Mouse (Mus musculus) liver, embryonic 18 days (tissue): ENCODE measurements around the gene Zbtb12. TPM values are rescaled to one million over a fixed set of nuclear protein-coding genes. Genes with fewer than 3 reads are reported as not detected.

Experiments
- polyA plus RNA-seq: library from polyadenylated mRNA; depleted of rRNA; stranded (reverse); fragments of >200 nt; gene quantifications from 2 replicates; pipeline ENCODE4 v1.2.3, GENCODE M21; 2012; rRNA removed

Gene Zbtb12
- polyA plus RNA-seq, result 4.8 and 6.3 TPM in 2 replicates

DNA sequence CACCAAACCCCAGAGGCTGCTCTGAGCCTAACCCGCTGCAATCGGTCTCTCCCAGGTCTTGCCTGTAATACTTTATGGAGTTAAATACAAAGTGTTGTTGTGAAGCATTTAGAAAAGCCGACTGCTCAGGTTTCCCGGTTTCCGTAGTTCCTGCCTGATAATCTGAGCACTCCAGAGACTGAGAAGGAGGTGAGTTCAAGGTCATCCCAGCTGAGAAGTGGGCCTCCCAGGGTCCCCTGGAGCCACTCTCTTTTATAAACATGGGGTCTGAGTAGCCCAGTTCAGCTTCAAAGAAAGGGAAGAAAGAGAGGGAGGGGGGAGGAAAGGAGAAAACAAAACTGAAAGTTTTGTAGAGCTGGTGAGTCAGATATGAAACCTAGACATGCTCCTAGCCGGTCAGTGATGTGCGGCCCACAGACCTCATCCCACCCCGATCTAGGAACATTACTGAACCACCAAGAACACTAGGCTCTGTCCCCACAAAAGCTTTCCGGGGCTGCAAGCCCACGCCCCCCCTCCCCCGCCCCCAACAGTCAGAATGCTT, at the start of gene Zbtb12:
Gene Zbtb12, plus strand, starts transcription at position 148 of the 544 bp plus-strand sequence.

DNA sequence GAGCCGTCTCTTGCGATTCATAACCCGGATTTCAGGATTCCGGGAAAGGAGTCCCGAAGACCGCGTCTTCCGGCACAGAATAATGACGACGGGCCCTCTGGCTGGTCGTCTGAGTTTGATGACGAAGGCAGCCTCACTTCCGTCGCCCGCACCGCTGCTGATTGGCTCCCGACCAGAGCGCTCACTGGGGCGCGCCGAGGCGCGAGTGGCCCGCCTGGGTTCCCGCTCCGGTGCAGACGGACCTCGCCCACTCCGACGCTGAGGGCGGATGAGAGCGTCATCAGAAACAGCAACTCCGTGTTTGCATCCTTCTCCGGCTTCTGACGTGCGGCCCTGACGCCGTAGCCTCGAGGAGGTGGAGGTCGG, 42.4 kb upstream of the Zbtb12 start, which contains the start of the genes Stk19 and Dxo:
Gene Stk19, minus strand, starts transcription at position 90 of the 366 bp plus-strand sequence.
Gene Dxo, plus strand, starts transcription at position 164 of the 366 bp plus-strand sequence.

DNA sequence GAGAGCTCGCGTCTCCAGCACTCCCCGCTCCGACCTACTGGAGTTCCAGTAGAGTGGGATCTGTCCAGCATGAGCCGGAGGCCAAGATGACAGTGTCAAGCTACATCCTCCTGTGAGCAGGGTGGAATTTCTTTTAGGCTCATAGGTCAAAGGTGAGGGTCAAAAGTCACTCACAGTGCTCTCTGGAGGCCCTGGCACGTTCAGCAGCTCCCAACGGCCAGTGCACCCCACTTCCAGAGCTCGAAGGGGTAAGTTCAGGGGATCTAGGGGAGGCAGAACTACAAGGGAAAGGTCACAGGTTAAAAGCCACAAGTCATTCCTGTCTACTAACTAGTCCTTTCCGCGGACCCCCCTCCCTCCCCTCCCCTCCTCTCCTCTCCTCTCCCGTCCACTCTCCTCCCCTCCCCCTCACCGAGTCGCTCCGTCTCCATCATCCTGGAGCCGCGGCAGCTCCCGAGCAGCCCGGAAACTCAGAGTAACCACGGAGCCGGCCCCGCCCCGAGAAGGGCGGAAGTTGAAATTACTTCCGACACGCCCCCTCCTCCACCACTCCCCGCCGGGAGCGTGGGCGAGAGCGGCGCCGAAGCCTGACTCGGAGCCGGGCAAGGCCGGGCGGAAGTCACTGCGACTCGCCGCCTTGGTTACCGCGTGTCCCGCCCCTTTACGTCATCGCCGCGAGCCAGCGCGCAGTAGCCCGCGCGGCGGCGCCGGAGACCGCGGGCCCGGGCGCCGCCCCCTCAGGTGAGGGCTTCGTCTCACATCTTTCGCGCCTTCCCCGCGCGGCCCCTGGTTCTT, 29.4 kb upstream of the Zbtb12 start, which contains the start of the genes Skiv2l and Nelfe:
Gene Skiv2l, minus strand, starts transcription at position 489 of the 795 bp plus-strand sequence.
Gene Nelfe, plus strand, starts transcription at position 670 of the 795 bp plus-strand sequence.

DNA sequence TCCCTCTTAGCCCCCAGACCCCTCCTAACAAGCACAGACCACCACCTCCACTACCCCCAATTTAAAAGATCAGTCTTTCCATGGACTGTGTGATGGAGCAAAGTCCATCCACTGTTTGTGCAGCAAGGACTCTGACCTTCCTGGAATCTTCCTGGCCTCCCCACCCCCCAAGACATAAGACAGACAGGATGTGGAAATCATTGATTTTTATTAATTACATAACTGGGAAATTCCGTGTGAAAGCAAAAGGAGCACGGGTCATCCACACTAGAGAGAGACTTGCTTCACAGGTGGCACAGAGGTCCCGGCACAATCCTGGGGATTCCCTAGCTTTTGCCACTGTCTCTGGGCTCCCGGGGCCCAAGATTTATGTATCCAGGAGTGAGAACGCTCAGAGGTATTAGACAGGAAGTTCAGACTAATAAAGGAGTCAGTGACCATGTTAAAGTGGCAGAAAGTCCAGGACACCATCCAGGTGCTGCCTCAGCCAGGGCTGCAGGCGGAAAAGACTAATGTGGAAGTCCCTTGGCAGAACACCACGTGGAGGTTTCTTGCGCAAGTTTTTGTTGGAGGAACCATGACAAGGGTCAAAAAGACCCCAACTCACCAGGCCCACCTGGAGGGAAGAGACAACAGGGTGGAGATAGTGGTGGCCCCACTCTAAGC, 16.7 kb upstream of the Zbtb12 start, which contains the start of gene Cfb:
Gene Cfb, minus strand, starts transcription at position 103 of the 666 bp plus-strand sequence.

DNA sequence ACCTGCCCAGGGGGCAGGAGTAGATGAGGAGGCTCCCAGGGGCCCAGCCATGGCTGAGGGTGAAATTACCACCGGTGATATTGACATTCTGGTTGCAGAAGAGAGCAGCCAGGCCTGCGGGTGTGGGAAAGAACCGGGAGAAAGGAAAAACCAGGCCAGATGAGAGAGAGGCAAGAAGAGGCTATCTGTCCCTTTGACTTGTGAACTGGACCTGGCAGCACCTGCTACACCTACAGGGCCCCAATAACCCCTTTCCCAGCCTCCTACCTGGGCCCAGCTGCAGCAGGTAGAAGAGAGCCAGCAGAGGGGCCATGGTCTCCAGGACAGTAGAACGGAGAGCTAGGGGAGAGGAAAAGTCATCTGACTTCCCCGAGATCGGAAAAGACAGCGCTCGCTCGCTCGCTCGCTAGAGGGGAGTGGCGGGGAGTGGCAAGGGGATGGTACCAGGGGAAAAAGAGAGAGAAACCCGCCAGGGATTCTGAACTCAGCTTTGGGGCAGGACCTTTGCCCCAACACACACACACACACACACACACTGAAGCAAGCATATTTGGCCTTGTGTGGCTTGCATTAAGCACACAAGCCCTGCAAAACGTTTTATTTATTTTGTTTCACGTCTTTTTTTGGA, 2.5 kb downstream of the Zbtb12 start, which contains the start of gene Gm20547:
Gene Gm20547, minus strand, starts transcription at position 360 of the 628 bp plus-strand sequence.

DNA sequence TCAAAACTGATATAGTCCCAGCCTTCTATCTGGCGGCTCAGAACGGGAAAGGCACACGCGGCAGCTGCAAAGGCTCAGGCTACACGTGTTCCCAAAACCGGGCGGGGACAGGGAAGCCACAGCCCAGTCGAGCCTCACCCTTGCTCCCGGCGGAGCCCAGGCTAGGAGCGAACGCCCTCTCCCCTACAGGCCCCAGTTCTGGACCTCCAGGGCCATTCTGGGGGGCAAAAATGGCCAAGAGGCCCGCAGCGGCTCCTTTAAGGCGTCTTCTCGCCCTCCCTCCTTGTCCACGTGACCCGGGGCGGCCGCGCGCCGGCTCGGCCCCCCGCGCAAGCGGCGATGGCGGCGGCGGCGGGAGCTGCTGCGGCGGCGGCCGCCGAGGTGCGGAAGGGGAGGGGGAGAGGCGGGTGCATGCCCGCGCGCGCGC, 18.9 kb downstream of the Zbtb12 start, which contains the start of the genes C2 and Ehmt2:
Gene C2, minus strand, starts transcription at position 106 of the 427 bp plus-strand sequence.
Gene Ehmt2, plus strand, starts transcription at position 310 of the 427 bp plus-strand sequence.

DNA sequence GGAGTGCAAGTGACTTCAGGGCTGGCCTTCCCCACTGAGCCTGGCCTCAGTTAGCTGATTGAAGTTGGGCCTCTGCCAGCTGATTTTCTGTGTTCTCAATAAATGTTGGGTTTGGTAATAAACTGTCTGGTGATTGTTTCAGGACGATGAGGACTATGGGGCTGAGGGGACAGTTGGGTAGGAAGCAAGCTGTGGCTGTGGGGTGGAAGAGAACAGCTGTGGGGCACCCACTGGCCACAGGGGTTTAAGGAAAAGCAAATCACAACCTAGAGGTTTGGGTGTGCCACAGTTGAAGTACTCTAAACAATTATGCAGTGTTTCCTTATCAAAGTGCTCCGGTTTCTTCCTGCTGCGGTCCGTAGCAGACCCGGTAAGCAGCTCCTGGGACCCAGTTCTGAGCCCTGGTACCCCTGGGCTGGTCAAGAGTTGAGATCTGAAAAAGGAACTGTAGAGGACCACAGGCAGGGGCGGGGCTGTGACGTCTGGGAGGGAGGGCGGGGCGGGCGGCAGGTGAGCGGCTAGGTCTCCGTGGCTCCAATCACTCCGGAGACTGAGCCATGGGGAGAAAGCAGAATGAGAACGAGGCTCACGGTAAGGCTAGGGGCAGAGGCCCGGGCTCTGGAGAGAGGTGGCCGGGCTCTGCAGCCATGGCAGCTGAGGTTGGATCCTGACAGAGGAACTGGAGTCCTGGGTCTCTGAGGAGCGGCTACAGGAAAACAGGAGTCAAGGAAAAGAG, 34.8 kb downstream of the Zbtb12 start, which contains the start of gene Slc44a4:
Gene Slc44a4, plus strand, starts transcription at position 537 of the 736 bp plus-strand sequence.

DNA sequence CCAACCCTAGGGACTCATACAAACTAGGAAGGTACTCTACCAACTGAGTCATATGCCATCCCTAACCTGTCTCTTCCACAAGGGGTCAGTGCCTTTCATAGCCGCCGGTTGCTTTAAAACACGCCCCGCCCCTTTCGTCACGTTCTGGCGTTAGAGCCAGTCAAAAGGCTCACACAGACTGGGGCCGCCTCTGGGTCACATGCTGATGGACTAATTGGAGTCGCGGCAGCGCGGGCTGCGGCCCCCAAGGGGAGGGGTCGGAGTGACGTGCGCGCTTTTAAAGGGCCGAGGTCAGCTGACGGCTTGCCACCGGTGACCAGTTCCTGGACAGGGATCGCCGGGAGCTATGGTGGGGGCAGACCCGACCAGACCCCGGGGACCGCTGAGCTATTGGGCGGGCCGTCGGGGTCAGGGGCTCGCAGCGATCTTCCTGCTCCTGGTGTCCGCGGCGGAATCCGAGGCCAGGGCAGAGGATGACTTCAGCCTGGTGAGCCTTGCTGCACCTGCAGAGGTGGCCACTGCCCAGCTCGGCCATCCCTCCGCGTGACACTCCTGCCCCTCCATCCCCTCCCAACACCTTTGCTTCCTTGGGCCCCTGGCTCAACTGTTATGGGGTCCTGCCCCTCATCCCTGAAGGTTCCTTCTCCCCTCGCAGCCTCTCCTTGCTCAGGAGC, 51.9 kb downstream of the Zbtb12 start, which contains the start of gene Neu1:
Gene Neu1, plus strand, starts transcription at position 193 of the 674 bp plus-strand sequence.

Other genes with a start within 250 kb of the Zbtb12 start
- gene Prrt1, start 249.9 kb upstream of the Zbtb12 start, polyA plus RNA-seq, result 0.03 and 0.06 TPM in 2 replicates
- 1.1 and 1.2 TPM in 2 replicates for gene Fkbpl, start 234.7 kb upstream of the Zbtb12 start, polyA plus RNA-seq
- gene Atf6b, start 232.3 kb upstream of the Zbtb12 start, polyA plus RNA-seq, result 13.7 and 14.1 TPM in 2 replicates
- gene Tnxb, start 208.9 kb upstream of the Zbtb12 start, polyA plus RNA-seq, result 0.65 and 0.73 TPM in 2 replicates
- gene C4b, start 135.6 kb upstream of the Zbtb12 start, polyA plus RNA-seq, result 128 and 142 TPM in 2 replicates
- gene Cyp21a1, start 74.9 kb upstream of the Zbtb12 start, polyA plus RNA-seq, result not detected in 2 replicates
- gene Stk19, start 42.5 kb upstream of the Zbtb12 start, polyA plus RNA-seq, result 12.4 and 13.7 TPM in 2 replicates
- 16.6 and 19.9 TPM in 2 replicates for gene Dxo, start 42.5 kb upstream of the Zbtb12 start, polyA plus RNA-seq
- gene Skiv2l, start 29.3 kb upstream of the Zbtb12 start, polyA plus RNA-seq, result 18.6 and 23.0 TPM in 2 replicates
- gene Nelfe, start 29.1 kb upstream of the Zbtb12 start, polyA plus RNA-seq, result 26.7 and 28.4 TPM in 2 replicates
- gene Cfb, start 17.0 kb upstream of the Zbtb12 start, polyA plus RNA-seq, result 687 and 748 TPM in 2 replicates
- gene Gm20547, start 2.6 kb downstream of the Zbtb12 start, polyA plus RNA-seq, result 0.04 and 0.05 TPM in 2 replicates
- gene C2, start 18.8 kb downstream of the Zbtb12 start, polyA plus RNA-seq, result 36.4 and 36.8 TPM in 2 replicates
- gene Ehmt2, start 19.0 kb downstream of the Zbtb12 start, polyA plus RNA-seq, result 30.4 and 37.6 TPM in 2 replicates
- gene Slc44a4, start 35.0 kb downstream of the Zbtb12 start, polyA plus RNA-seq, result 3.8 and 5.8 TPM in 2 replicates
- gene Neu1, start 51.8 kb downstream of the Zbtb12 start, polyA plus RNA-seq, result 21.1 and 21.2 TPM in 2 replicates
- 3.1 and 3.3 TPM in 2 replicates for gene Hspa1b, start 79.8 kb downstream of the Zbtb12 start, polyA plus RNA-seq
- gene Gm20481, start 90.4 kb downstream of the Zbtb12 start, polyA plus RNA-seq, result not detected in 2 replicates
- 1.9 and 2.5 TPM in 2 replicates for gene Hspa1a, start 92.7 kb downstream of the Zbtb12 start, polyA plus RNA-seq
- gene Hspa1l, start 93.2 kb downstream of the Zbtb12 start, polyA plus RNA-seq, result 0.06 and 0.07 TPM in 2 replicates
- gene Lsm2, start 102.4 kb downstream of the Zbtb12 start, polyA plus RNA-seq, result 64.3 and 69.6 TPM in 2 replicates
- 42.1 and 47.2 TPM in 2 replicates for gene Vars, start 121.5 kb downstream of the Zbtb12 start, polyA plus RNA-seq
- gene Vwa7, start 137.1 kb downstream of the Zbtb12 start, polyA plus RNA-seq, result 0.17 and 0.23 TPM in 2 replicates
- 4.3 and 5.0 TPM in 2 replicates for gene Sapcd1, start 148.5 kb downstream of the Zbtb12 start, polyA plus RNA-seq
- gene Msh5, start 167.3 kb downstream of the Zbtb12 start, polyA plus RNA-seq, result 7.7 and 8.5 TPM in 2 replicates
- 88.4 and 92.7 TPM in 2 replicates for gene Clic1, start 170.5 kb downstream of the Zbtb12 start, polyA plus RNA-seq
- gene Ddah2, start 179.6 kb downstream of the Zbtb12 start, polyA plus RNA-seq, result 13.9 and 14.9 TPM in 2 replicates
- gene Ly6g6c, start 185.9 kb downstream of the Zbtb12 start, polyA plus RNA-seq, result 0.06 TPM in 1 of 2 replicates, not detected in the other
- 1.5 and 1.9 TPM in 2 replicates for gene Mpig6b, start 186.7 kb downstream of the Zbtb12 start, polyA plus RNA-seq
- 0.28 and 0.30 TPM in 2 replicates for gene Ly6g6e, start 197.4 kb downstream of the Zbtb12 start, polyA plus RNA-seq
- gene Ly6g6d, start 198.6 kb downstream of the Zbtb12 start, polyA plus RNA-seq, result 0.71 and 0.79 TPM in 2 replicates
- 4.7 and 4.8 TPM in 2 replicates for gene Ly6g6f, start 206.1 kb downstream of the Zbtb12 start, polyA plus RNA-seq
- 32.1 and 32.4 TPM in 2 replicates for gene Abhd16a, start 209.8 kb downstream of the Zbtb12 start, polyA plus RNA-seq
- not detected in 2 replicates for gene Ly6g5c, start 228.8 kb downstream of the Zbtb12 start, polyA plus RNA-seq
- gene Ly6g5b, start 235.9 kb downstream of the Zbtb12 start, polyA plus RNA-seq, result 0.46 and 0.64 TPM in 2 replicates
- gene Gpank1, start 242.0 kb downstream of the Zbtb12 start, polyA plus RNA-seq, result 8.0 and 8.7 TPM in 2 replicates
- 84.1 and 85.2 TPM in 2 replicates for gene Csnk2b, start 242.6 kb downstream of the Zbtb12 start, polyA plus RNA-seq
- 1.8 and 2.0 TPM in 2 replicates for gene D17H6S53E, start 246.9 kb downstream of the Zbtb12 start, polyA plus RNA-seq